In the genomic region with DNA sequence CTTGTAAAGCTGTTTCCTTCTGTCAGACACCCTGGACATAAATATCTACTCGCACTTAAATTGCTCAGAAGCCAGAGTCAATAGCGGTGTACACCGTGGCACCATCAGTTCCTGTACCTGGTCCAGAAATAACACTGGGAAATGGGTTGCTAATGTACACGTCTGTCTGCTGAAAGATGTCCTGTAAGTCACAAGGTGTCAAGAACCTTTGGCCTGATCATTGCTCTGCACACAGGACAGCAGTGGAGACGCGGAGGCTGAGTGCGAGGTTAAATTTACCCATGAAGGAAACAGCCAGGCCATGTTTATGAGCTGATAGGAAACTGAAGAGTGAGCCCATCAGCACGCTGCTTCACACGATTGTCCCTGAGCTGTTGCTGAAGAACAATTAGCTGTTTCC, we compare ENCODE assay signal across 10 mouse cellular contexts. TPM values are rescaled to one million over a fixed set of nuclear protein-coding genes. Genes with fewer than 3 reads are reported as not detected.
DNase-seq lines count a peak whose midpoint lies in the region; ATAC-seq and TF ChIP-seq lines count a peak whose summit lies in the region.
"Had no signal": no experiment of that assay in that cellular context is flagged by ENCODE, and none has a peak within 500 bp of the region (broad histone marks: within the 10 kb centered on the region; RNA-seq: fewer than 3 reads in every experiment).

No protein-coding gene starts in this region.

- peak; percentile 58 for DNase-seq in lung, embryonic 14.5 days
- DNase-seq in lung, adult 18-20 months, result no peak
- no peak for DNase-seq in liver, postnatal 0 days
- DNase-seq in thymus, adult 2 months, result no peak
- no peak for DNase-seq in spleen, postnatal 36 days (ENCODE audit: low spot score in 2 of 2)
- DNase-seq: cerebellum, postnatal 14 days; thymus, postnatal 36 days had no signal

- H3K27me3 ChIP-seq in lung, embryonic 14.5 days (ENCODE audit: insufficient read depth, low read length), result no peaks in the 10 kb centered on the region
- H3K27me3 ChIP-seq in heart, embryonic 15.5 days, result no peaks in the 10 kb centered on the region
- no peaks in the 10 kb centered on the region for H3K27me3 ChIP-seq in kidney, embryonic 14.5 days (ENCODE audit: control insufficient read depth, insufficient read depth, low read length)
- no peaks in the 10 kb centered on the region for H3K27me3 ChIP-seq in liver, postnatal 0 days (ENCODE audit: insufficient read depth, low read length)
- no peaks in the 10 kb centered on the region for H3K27me3 ChIP-seq in thymus, adult 2 months (ENCODE audit: control insufficient read depth, insufficient read depth, low read length)

- no peak overlapping the region for H3K27ac ChIP-seq in lung, embryonic 14.5 days (ENCODE audit: low read depth)
- H3K27ac ChIP-seq in heart, embryonic 15.5 days, result peak overlapping the region; percentile 66
- H3K27ac ChIP-seq in kidney, embryonic 14.5 days (ENCODE audit: low read depth, low read length), result no peak overlapping the region
- no peak overlapping the region; the same call in 1 of the 2 replicates for H3K27ac ChIP-seq in liver, postnatal 0 days (ENCODE audit: low read depth)
- H3K27ac ChIP-seq in thymus, adult 2 months (ENCODE audit: control insufficient read depth, insufficient read depth, low read length), result no peak overlapping the region

- no peak overlapping the region for H3K4me3 ChIP-seq in lung, embryonic 14.5 days (ENCODE audit: low read depth, low read length)
- H3K4me3 ChIP-seq in heart, embryonic 15.5 days, result no peak overlapping the region
- H3K4me3 ChIP-seq in kidney, embryonic 14.5 days (ENCODE audit: low read length), result no peak overlapping the region
- H3K4me3 ChIP-seq in liver, postnatal 0 days (ENCODE audit: low read depth, low read length), result no peak overlapping the region
- H3K4me3 ChIP-seq in thymus, adult 2 months (ENCODE audit: control insufficient read depth, insufficient read depth, low read length), result no peak overlapping the region
- H3K4me3 ChIP-seq: myocyte had no signal

- no peaks in the 10 kb centered on the region for H3K36me3 ChIP-seq in lung, embryonic 14.5 days (ENCODE audit: insufficient read depth)
- H3K36me3 ChIP-seq in heart, embryonic 15.5 days, result no peaks in the 10 kb centered on the region
- no peaks in the 10 kb centered on the region for H3K36me3 ChIP-seq in kidney, embryonic 14.5 days (ENCODE audit: control insufficient read depth, insufficient read depth, low read length)
- no peaks in the 10 kb centered on the region for H3K36me3 ChIP-seq in liver, postnatal 0 days (replicated peaks; ENCODE audit: insufficient read depth, low read length)
- peaks cover 5% of the 10 kb centered on the region; the same call in 1 of the 2 replicates for H3K36me3 ChIP-seq in thymus, adult 2 months (ENCODE audit: control insufficient read depth, insufficient read depth, low read length)

- H3K9me3 ChIP-seq in lung, embryonic 14.5 days (ENCODE audit: low read depth, low read length), result no peaks in the 10 kb centered on the region
- no peaks in the 10 kb centered on the region for H3K9me3 ChIP-seq in heart, embryonic 15.5 days (replicated peaks)
- no peaks in the 10 kb centered on the region for H3K9me3 ChIP-seq in kidney, embryonic 14.5 days (ENCODE audit: control insufficient read depth, low read length)
- H3K9me3 ChIP-seq in liver, postnatal 0 days (ENCODE audit: low read length), result no peaks in the 10 kb centered on the region

- TF ChIP-seq CTCF in lung, embryonic 14.5 days (IDR thresholded peaks at IDR 0.05; ENCODE audit: low read depth), result no peak
- TF ChIP-seq CTCF in liver, postnatal 0 days (IDR thresholded peaks at IDR 0.05; ENCODE audit: low read depth), result no peak
- TF ChIP-seq CTCF in thymus, adult 2 months (IDR thresholded peaks at IDR 0.05; ENCODE audit: borderline replicate concordance, control insufficient read depth, extremely low read depth, insufficient read depth, low read length, poor library complexity), result no peak

- no peaks in the 10 kb centered on the region for H3K4me1 ChIP-seq in lung, embryonic 14.5 days (ENCODE audit: insufficient read depth)
- H3K4me1 ChIP-seq in heart, embryonic 15.5 days (replicated peaks), result peaks cover 13% of the 10 kb centered on the region; the same call in 1 of the 2 replicates
- 0 out of 2 replicates have a peak, but pooled peaks cover 4% of the 10 kb centered on the region for H3K4me1 ChIP-seq in kidney, embryonic 14.5 days (ENCODE audit: control insufficient read depth, insufficient read depth, low read length)
- no peaks in the 10 kb centered on the region for H3K4me1 ChIP-seq in liver, postnatal 0 days (ENCODE audit: insufficient read depth)
- peaks cover 5% of the 10 kb centered on the region; the same call in 1 of the 2 replicates for H3K4me1 ChIP-seq in thymus, adult 2 months (replicated peaks; ENCODE audit: control insufficient read depth, insufficient read depth, low read length)

- no peak for TF ChIP-seq POLR2A in thymus, adult 2 months (IDR thresholded peaks at IDR 0.05; ENCODE audit: control insufficient read depth, extremely low read depth, insufficient read depth, low read length, poor library complexity)

- WGBS in lung, embryonic 14.5 days, result 40% methylated on average over 9 of the region's 9 CpGs
- 23% methylated on average over 9 of the region's 9 CpGs for WGBS in heart, embryonic 15.5 days
- 56% methylated on average over 9 of the region's 9 CpGs for WGBS in kidney, embryonic 14.5 days
- 39% methylated on average over 9 of the region's 9 CpGs for WGBS in liver, postnatal 0 days (ENCODE audit: insufficient replicate concordance)
- 73% methylated on average over 9 of the region's 9 CpGs for WGBS in thymus, adult 2 months

- peak; percentile 80 for ATAC-seq in lung, embryonic 14.5 days (ENCODE audit: insufficient read depth)
- ATAC-seq in heart, embryonic 15.5 days (replicated peaks; ENCODE audit: insufficient number of reproducible peaks, insufficient read depth, low FRiP score, low read depth), result peak; percentile 67; the same call in 1 of the 2 replicates
- peak; percentile 32; the same call in 1 of the 2 replicates for ATAC-seq in kidney, embryonic 14.5 days (ENCODE audit: low FRiP score, low TSS enrichment)
- ATAC-seq in liver, postnatal 0 days, result peak; percentile 48

- no peak for TF ChIP-seq EP300 in liver, postnatal 0 days (IDR thresholded peaks at IDR 0.05; ENCODE audit: low read depth)

- no peak overlapping the region for H3K9ac ChIP-seq in lung, embryonic 14.5 days
- H3K9ac ChIP-seq in heart, embryonic 15.5 days, result no peak overlapping the region
- no peak overlapping the region for H3K9ac ChIP-seq in kidney, embryonic 14.5 days (ENCODE audit: low read depth, low read length)
- no peak overlapping the region for H3K9ac ChIP-seq in liver, postnatal 0 days (replicated peaks)

- no peak overlapping the region for H3K4me2 ChIP-seq in lung, embryonic 14.5 days
- no peak overlapping the region for H3K4me2 ChIP-seq in heart, embryonic 15.5 days
- no peak overlapping the region for H3K4me2 ChIP-seq in kidney, embryonic 14.5 days (replicated peaks; ENCODE audit: low read depth, low read length)
- no peak overlapping the region for H3K4me2 ChIP-seq in liver, postnatal 0 days (ENCODE audit: low read depth, low read length)

RNA-seq across cellular contexts. Expression of a gene that starts 21.7 kb away (rescaled TPM):
- polyA plus RNA-seq in lung, embryonic 14.5 days (2014; fragmentation: Nextera tagmentation; extraction: Ambion mirVana), result 19.3 and 23.9 TPM in 2 replicates
- 9.9 and 12.7 TPM in 2 replicates for polyA plus RNA-seq in heart, embryonic 15.5 days (2015; fragmentation: Nextera tagmentation; extraction: Ambion mirVana)
- polyA plus RNA-seq in kidney, embryonic 14.5 days (2014; fragmentation: Nextera tagmentation; extraction: Ambion mirVana), result 29.9 and 32.7 TPM in 2 replicates
- polyA plus RNA-seq in liver, postnatal 0 days (2015; fragmentation: Nextera tagmentation; extraction: Ambion mirVana), result 15.5 and 23.6 TPM in 2 replicates
- polyA plus RNA-seq in thymus, adult 2 months (2012; rRNA removed), result 16.2 and 17.1 TPM in 2 replicates

RNA-seq across cellular contexts. Expression of a gene that starts 37.8 kb away (rescaled TPM):
- polyA plus RNA-seq in lung, embryonic 14.5 days (2014; fragmentation: Nextera tagmentation; extraction: Ambion mirVana), result 630 and 663 TPM in 2 replicates
- 728 and 777 TPM in 2 replicates for polyA plus RNA-seq in heart, embryonic 15.5 days (2015; fragmentation: Nextera tagmentation; extraction: Ambion mirVana)
- polyA plus RNA-seq in kidney, embryonic 14.5 days (2014; fragmentation: Nextera tagmentation; extraction: Ambion mirVana), result 796 and 844 TPM in 2 replicates
- polyA plus RNA-seq in liver, postnatal 0 days (2015; fragmentation: Nextera tagmentation; extraction: Ambion mirVana), result 961 and 1,004 TPM in 2 replicates
- 859 and 985 TPM in 2 replicates for polyA plus RNA-seq in thymus, adult 2 months (2012; rRNA removed)
